Mouse (Mus musculus) embryonic stem cell, embryonic (primary cell): ENCODE measurements around the gene Rab6b.

Experiments used
- CTCF ChIA-PET, 4 experiments: fragments of 300-600 bp in 2 of 4; fragments of 350-600 bp in 2 of 4; sonication (Branson Sonifier 250); formaldehyde crosslinking; loops; one replicate each; lab custom pipeline; 2022; ENCODE audit warnings: inconsistent platforms in 2 of 4; lab: Charles Lee
- POLR2A ChIA-PET, 4 experiments: fragments of 300-600 bp in 2 of 4; fragments of 350-600 bp in 2 of 4; sonication (Branson Sonifier 250); formaldehyde crosslinking; loops; one replicate each; lab custom pipeline; 2022; ENCODE audit warnings: antibody characterized with exemption in 4 of 4, inconsistent platforms in 1 of 4; lab: Charles Lee

Rab6b gene

GRCm38 (mm10) chr9:103232232-103233005, 120.8 kb downstream of the Rab6b start:
- POLR2A ChIA-PET, result interaction anchor here in 2 of 4 experiments (0.5 to 0.6 kb wide), 2 partner anchors 8 to 127 kb away, joined by 3 read pairs; no protein-coding TSS in a partner anchor
- CTCF ChIA-PET, result interaction anchor here in 1 of 4 experiments (1.4 kb wide), 1 partner anchor 24 kb away, joined by 3 read pairs; no protein-coding TSS in a partner anchor

- POLR2A ChIA-PET, result no interaction called here
- CTCF ChIA-PET, result interaction anchor here in 1 of 4 experiments (1.4 kb wide), 1 partner anchor 25 kb away, joined by 3 read pairs; no protein-coding TSS in a partner anchor
These were observed 121.4 kb downstream of the Rab6b start for GRCm38 (mm10) chr9:103233006-103233395.

DNA sequence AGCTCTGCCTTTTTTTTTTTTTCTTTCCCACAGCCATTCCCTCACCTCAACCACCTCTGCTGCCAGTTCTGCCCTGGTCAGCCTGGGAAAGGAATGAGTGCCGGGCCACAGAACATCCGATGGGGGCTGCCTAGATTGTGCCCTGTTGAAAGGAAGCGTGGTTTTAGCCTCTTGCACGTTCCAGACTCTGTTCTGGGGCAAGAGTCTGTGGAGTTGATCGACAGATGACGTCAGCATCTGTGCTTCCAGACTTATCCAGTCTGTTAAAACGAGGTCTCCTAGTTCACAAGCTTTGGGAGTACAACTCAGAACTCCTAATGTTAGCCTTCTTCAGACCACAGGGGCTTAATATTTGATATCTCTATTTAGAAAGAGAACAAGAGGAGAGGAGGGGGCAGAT, 122.5 kb downstream of the Rab6b start:
- CTCF ChIA-PET, result no interaction called here
- POLR2A ChIA-PET, result no interaction called here

GRCm38 (mm10) chr9:103234565-103235165, 123.1 kb downstream of the Rab6b start:
- CTCF ChIA-PET, result no interaction called here
- POLR2A ChIA-PET, result no interaction called here
